8 mouse cellular contexts compared by ENCODE assay signal in the genomic region with DNA sequence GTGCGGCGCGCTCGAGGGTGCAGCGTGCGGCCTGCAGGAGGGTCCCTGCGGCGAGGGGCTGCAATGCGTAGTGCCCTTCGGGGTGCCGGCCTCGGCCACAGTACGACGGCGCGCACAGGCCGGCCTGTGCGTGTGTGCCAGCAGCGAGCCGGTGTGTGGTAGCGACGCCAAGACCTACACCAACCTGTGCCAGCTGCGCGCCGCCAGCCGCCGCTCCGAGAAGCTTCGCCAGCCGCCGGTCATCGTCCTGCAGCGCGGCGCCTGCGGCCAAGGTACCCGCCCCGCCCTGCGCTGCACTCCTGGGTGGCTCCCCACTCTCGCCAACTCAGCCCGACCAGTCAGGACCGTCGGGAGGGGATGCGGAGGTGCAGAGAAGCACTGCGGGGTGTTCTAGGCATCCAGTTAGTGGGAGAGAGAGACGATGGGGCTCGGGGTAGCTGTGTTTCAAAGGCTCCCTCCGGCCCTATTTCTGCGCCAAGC. TPM values are rescaled to one million over a fixed set of nuclear protein-coding genes. Genes with fewer than 3 reads are reported as not detected.
DNase-seq lines count a peak whose midpoint lies in the region; ATAC-seq and TF ChIP-seq lines count a peak whose summit lies in the region.

No protein-coding gene starts in this region.

- WGBS in thymus, adult 2 months = 3% methylated on average over 49 of the region's 49 CpGs
- 1% methylated on average over 40 of the region's 49 CpGs for WGBS in forebrain, embryonic 14.5 days
- under 1% methylated on average over 49 of the region's 49 CpGs for WGBS in hindbrain, embryonic 10.5 days
- 0% methylated on average over 22 of the region's 49 CpGs for WGBS in limb, embryonic 14.5 days
- WGBS in neural tube, embryonic 12.5 days = under 1% methylated on average over 49 of the region's 49 CpGs

- H3K9ac ChIP-seq in forebrain, embryonic 14.5 days (ENCODE audit: low read length) = peak overlapping the region; percentile 59
- peak overlapping the region; percentile 57 for H3K9ac ChIP-seq in limb, embryonic 14.5 days (ENCODE audit: low read depth, low read length, severe bottlenecking)
- peak overlapping the region; percentile 54 for H3K9ac ChIP-seq in neural tube, embryonic 12.5 days

- ATAC-seq in forebrain, embryonic 14.5 days = peak; percentile 52; the same call in 1 of the 2 replicates
- no peak for ATAC-seq in limb, embryonic 14.5 days (ENCODE audit: low FRiP score, low read depth)
- ATAC-seq in neural tube, embryonic 12.5 days (ENCODE audit: low FRiP score, low read depth) = peak; percentile 48; the same call in 1 of the 2 replicates

- no peak for TF ChIP-seq CTCF in thymus, adult 2 months (IDR thresholded peaks at IDR 0.05; ENCODE audit: borderline replicate concordance, control insufficient read depth, extremely low read depth, insufficient read depth, low read length, poor library complexity)

- H3K4me3 ChIP-seq in thymus, adult 2 months (ENCODE audit: control insufficient read depth, insufficient read depth, low read length) = peak overlapping the region; percentile 28
- H3K4me3 ChIP-seq in forebrain, embryonic 14.5 days (ENCODE audit: low read depth, low read length) = peak overlapping the region; percentile 50
- H3K4me3 ChIP-seq in hindbrain, embryonic 10.5 days = peak overlapping the region; percentile 56
- H3K4me3 ChIP-seq in limb, embryonic 14.5 days (replicated peaks; ENCODE audit: low read length) = peak overlapping the region; percentile 62
- peak overlapping the region; percentile 44 for H3K4me3 ChIP-seq in neural tube, embryonic 12.5 days

- no peak for DNase-seq in thymus, adult 2 months
- no peak for DNase-seq in thymus, postnatal 10 days (ENCODE audit: low spot score in 2 of 2)
- peak; percentile 16 for DNase-seq in forebrain, embryonic 14.5 days (ENCODE audit: low spot score)
- DNase-seq in hindbrain, embryonic 10.5 days (ENCODE audit: low spot score) = peak; percentile 29
- DNase-seq in limb, embryonic 14.5 days (ENCODE audit: low spot score) = no peak
- DNase-seq in cerebellum, postnatal 4 days (ENCODE audit: low spot score in 2 of 2) = no peak
- DNase-seq in thymus, postnatal 25 days = no peak

- H3K9me3 ChIP-seq in forebrain, embryonic 14.5 days (replicated peaks; ENCODE audit: control insufficient read depth, low read length) = no peaks in the 10 kb centered on the region
- H3K9me3 ChIP-seq in hindbrain, embryonic 10.5 days = no peaks in the 10 kb centered on the region
- no peaks in the 10 kb centered on the region for H3K9me3 ChIP-seq in limb, embryonic 14.5 days (ENCODE audit: control insufficient read depth, low read length)
- no peaks in the 10 kb centered on the region for H3K9me3 ChIP-seq in neural tube, embryonic 12.5 days

- H3K27me3 ChIP-seq in thymus, adult 2 months (ENCODE audit: control insufficient read depth, insufficient read depth, low read length) = peaks cover 10% of the 10 kb centered on the region; the same call in 1 of the 2 replicates
- peaks cover 48% of the 10 kb centered on the region for H3K27me3 ChIP-seq in forebrain, embryonic 14.5 days (replicated peaks; ENCODE audit: control insufficient read depth, insufficient read depth, low read length)
- H3K27me3 ChIP-seq in hindbrain, embryonic 10.5 days (ENCODE audit: insufficient read depth, poor library complexity, severe bottlenecking) = peaks cover 89% of the 10 kb centered on the region
- H3K27me3 ChIP-seq in limb, embryonic 14.5 days (ENCODE audit: control insufficient read depth, insufficient read depth, low read length) = peaks cover 55% of the 10 kb centered on the region
- H3K27me3 ChIP-seq in neural tube, embryonic 12.5 days (replicated peaks) = peaks cover 67% of the 10 kb centered on the region

- no peak for TF ChIP-seq POLR2A in thymus, adult 2 months (IDR thresholded peaks at IDR 0.05; ENCODE audit: control insufficient read depth, extremely low read depth, insufficient read depth, low read length, poor library complexity)
- TF ChIP-seq POLR2A in limb, embryonic 14.5 days (IDR thresholded peaks at IDR 0.05; ENCODE audit: borderline replicate concordance, extremely low read depth, insufficient read depth, insufficient read length) = no peak

- no peaks in the 10 kb centered on the region for H3K4me1 ChIP-seq in thymus, adult 2 months (replicated peaks; ENCODE audit: control insufficient read depth, insufficient read depth, low read length)
- H3K4me1 ChIP-seq in forebrain, embryonic 14.5 days (ENCODE audit: control insufficient read depth, insufficient read depth, low read length) = peaks cover 3% of the 10 kb centered on the region; the same call in 1 of the 2 replicates
- peaks cover 19% of the 10 kb centered on the region for H3K4me1 ChIP-seq in hindbrain, embryonic 10.5 days (replicated peaks)
- H3K4me1 ChIP-seq in limb, embryonic 14.5 days (ENCODE audit: control insufficient read depth, insufficient read depth, low read length) = peaks cover 7% of the 10 kb centered on the region; the same call in 1 of the 2 replicates
- peaks cover 16% of the 10 kb centered on the region for H3K4me1 ChIP-seq in neural tube, embryonic 12.5 days

- H3K36me3 ChIP-seq in thymus, adult 2 months (ENCODE audit: control insufficient read depth, insufficient read depth, low read length) = no peaks in the 10 kb centered on the region
- no peaks in the 10 kb centered on the region for H3K36me3 ChIP-seq in forebrain, embryonic 14.5 days (ENCODE audit: control insufficient read depth, insufficient read depth, low read length)
- H3K36me3 ChIP-seq in hindbrain, embryonic 10.5 days = no peaks in the 10 kb centered on the region
- H3K36me3 ChIP-seq in limb, embryonic 14.5 days (ENCODE audit: control insufficient read depth, insufficient read depth, low read length) = no peaks in the 10 kb centered on the region
- no peaks in the 10 kb centered on the region for H3K36me3 ChIP-seq in neural tube, embryonic 12.5 days

- H3K4me2 ChIP-seq in forebrain, embryonic 14.5 days (ENCODE audit: low read length) = peak overlapping the region; percentile 68
- peak overlapping the region; percentile 91 for H3K4me2 ChIP-seq in limb, embryonic 14.5 days (replicated peaks; ENCODE audit: low read depth, low read length, severe bottlenecking)
- H3K4me2 ChIP-seq in neural tube, embryonic 12.5 days (replicated peaks) = peak overlapping the region; percentile 79

- no peak overlapping the region for H3K27ac ChIP-seq in thymus, adult 2 months (ENCODE audit: control insufficient read depth, insufficient read depth, low read length)
- no peak overlapping the region for H3K27ac ChIP-seq in forebrain, embryonic 14.5 days (ENCODE audit: low read depth, low read length)
- H3K27ac ChIP-seq in hindbrain, embryonic 10.5 days = peak overlapping the region; percentile 35; the same call in 1 of the 2 replicates
- H3K27ac ChIP-seq in limb, embryonic 14.5 days (replicated peaks; ENCODE audit: low read depth, low read length) = no peak overlapping the region
- H3K27ac ChIP-seq in neural tube, embryonic 12.5 days = no peak overlapping the region

RNA-seq across cellular contexts. Expression of a gene that starts 0.6 kb away (rescaled TPM):
- 35.8 TPM in 2 replicates for polyA plus RNA-seq in thymus, adult 2 months (2012; rRNA removed)
- polyA plus RNA-seq in forebrain, embryonic 14.5 days (2014; fragmentation: Nextera tagmentation; extraction: Ambion mirVana) = 24.7 and 26.6 TPM in 2 replicates
- 2.5 and 7.0 TPM in 2 replicates for polyA plus RNA-seq in hindbrain, embryonic 10.5 days (2016; fragmentation: Nextera tagmentation; extraction: Ambion mirVana)
- polyA plus RNA-seq in limb, embryonic 14.5 days (2012; rRNA removed) = 102 and 124 TPM in 2 replicates
- polyA plus RNA-seq in limb, embryonic 14.5 days (2014; fragmentation: Nextera tagmentation; extraction: Ambion mirVana) = 224 and 233 TPM in 2 replicates
- polyA plus RNA-seq in neural tube, embryonic 12.5 days (2016; fragmentation: Nextera tagmentation; extraction: Ambion mirVana) = 7.9 and 13.8 TPM in 2 replicates

Comparison
In these comparisons a context has a peak if more than half of its experiments do, and no peak if none do; other contexts are left out.
1. DNase-seq: peak in forebrain, embryonic 14.5 days (single experiment) and hindbrain, embryonic 10.5 days (single experiment); none in thymus, adult 2 months (single experiment), thymus, postnatal 10 days (0 of 2), limb, embryonic 14.5 days (single experiment), cerebellum, postnatal 4 days (0 of 2) and thymus, postnatal 25 days (single experiment).
2. Peak in every context shown above with its lines, with median percentiles within 50 percentile points of each other: H3K4me3 ChIP-seq, H3K4me2 ChIP-seq and H3K9ac ChIP-seq.